ENCODE assay signal across 32 mouse cellular contexts in genomic region chr9:51020351-51020750, GRCm38 (mm10). TPM values are rescaled to one million over a fixed set of nuclear protein-coding genes. Genes with fewer than 3 reads are reported as not detected.
DNase-seq lines count a peak whose midpoint lies in the region; ATAC-seq lines count a peak whose summit lies in the region.
"Had no signal": no experiment of that assay in that cellular context is flagged by ENCODE, and none has a peak within 500 bp of the region (broad histone marks: within the 10 kb centered on the region; RNA-seq: fewer than 3 reads in every experiment).

No protein-coding gene starts in this region.

- no peaks in the 10 kb centered on the region for H3K36me3 ChIP-seq in liver, embryonic 12.5 days
- no peaks in the 10 kb centered on the region for H3K36me3 ChIP-seq in forebrain, embryonic 14.5 days (ENCODE audit: control insufficient read depth, insufficient read depth, low read length)
- H3K36me3 ChIP-seq in hindbrain, embryonic 13.5 days, result no peaks in the 10 kb centered on the region
- H3K36me3 ChIP-seq: embryonic facial prominence, embryonic 13.5 days; forebrain, embryonic 15.5 days; heart, embryonic 12.5 days; liver, embryonic 13.5 days; lung, embryonic 15.5 days; midbrain, embryonic 13.5 days had no signal

- no peak overlapping the region for H3K4me2 ChIP-seq in liver, embryonic 12.5 days
- no peak overlapping the region for H3K4me2 ChIP-seq in forebrain, embryonic 14.5 days (ENCODE audit: low read length)
- no peak overlapping the region for H3K4me2 ChIP-seq in hindbrain, embryonic 13.5 days
- H3K4me2 ChIP-seq: embryonic facial prominence, embryonic 13.5 days; forebrain, embryonic 15.5 days; heart, embryonic 12.5 days; liver, embryonic 13.5 days; lung, embryonic 15.5 days; midbrain, embryonic 13.5 days had no signal

- H3K9me3 ChIP-seq in liver, embryonic 12.5 days (replicated peaks), result no peaks in the 10 kb centered on the region
- no peaks in the 10 kb centered on the region for H3K9me3 ChIP-seq in forebrain, embryonic 14.5 days (replicated peaks; ENCODE audit: control insufficient read depth, low read length)
- no peaks in the 10 kb centered on the region for H3K9me3 ChIP-seq in hindbrain, embryonic 13.5 days
- H3K9me3 ChIP-seq: embryonic facial prominence, embryonic 13.5 days; forebrain, embryonic 15.5 days; heart, embryonic 12.5 days; liver, embryonic 13.5 days; lung, embryonic 15.5 days; midbrain, embryonic 13.5 days had no signal

- H3K27me3 ChIP-seq in liver, embryonic 12.5 days (replicated peaks), result 0 out of 2 replicates have a peak, but pooled peaks cover 11% of the 10 kb centered on the region
- no peaks in the 10 kb centered on the region for H3K27me3 ChIP-seq in forebrain, embryonic 14.5 days (replicated peaks; ENCODE audit: control insufficient read depth, insufficient read depth, low read length)
- H3K27me3 ChIP-seq in hindbrain, embryonic 13.5 days, result no peaks in the 10 kb centered on the region
- H3K27me3 ChIP-seq: embryonic facial prominence, embryonic 13.5 days; forebrain, embryonic 15.5 days; heart, embryonic 12.5 days; lung, embryonic 15.5 days; midbrain, embryonic 13.5 days had no signal

- H3K4me1 ChIP-seq in liver, embryonic 12.5 days, result 0 out of 2 replicates have a peak, but pooled peaks cover 8% of the 10 kb centered on the region
- no peaks in the 10 kb centered on the region for H3K4me1 ChIP-seq in forebrain, embryonic 14.5 days (ENCODE audit: control insufficient read depth, insufficient read depth, low read length)
- H3K4me1 ChIP-seq in hindbrain, embryonic 13.5 days (replicated peaks), result no peaks in the 10 kb centered on the region
- H3K4me1 ChIP-seq: embryonic facial prominence, embryonic 13.5 days; forebrain, embryonic 15.5 days; liver, embryonic 13.5 days; lung, embryonic 15.5 days; midbrain, embryonic 13.5 days had no signal

- peak; percentile 7 for DNase-seq in liver
- DNase-seq in T-cell, adult 2 months (ENCODE audit: low spot score), result peak; percentile 25
- peak; percentile 2 to 15 for DNase-seq in thymus, postnatal 36 days
- no peak for DNase-seq in urinary bladder, postnatal 4 days (ENCODE audit: low spot score in 2 of 2)
- no peak for DNase-seq in forebrain, embryonic 14.5 days (ENCODE audit: low spot score)
- DNase-seq: cerebellum, adult 8-10 months; kidney, adult 11 months; liver, embryonic 13.5 days; lung, postnatal 4 days; right cerebral cortex, postnatal 14 days had no signal

- H3K4me3 ChIP-seq in liver, embryonic 12.5 days, result no peak overlapping the region
- H3K4me3 ChIP-seq in forebrain, embryonic 14.5 days (ENCODE audit: low read depth, low read length), result no peak overlapping the region
- H3K4me3 ChIP-seq in hindbrain, embryonic 13.5 days, result no peak overlapping the region
- H3K4me3 ChIP-seq: embryonic facial prominence, embryonic 13.5 days; forebrain, embryonic 15.5 days; heart, embryonic 12.5 days; liver, embryonic 13.5 days; lung, embryonic 15.5 days; midbrain, embryonic 13.5 days had no signal

- H3K27ac ChIP-seq in liver, embryonic 12.5 days, result no peak overlapping the region
- no peak overlapping the region for H3K27ac ChIP-seq in forebrain, embryonic 14.5 days (ENCODE audit: low read depth, low read length)
- no peak overlapping the region for H3K27ac ChIP-seq in hindbrain, embryonic 13.5 days
- H3K27ac ChIP-seq: embryonic facial prominence, embryonic 13.5 days; forebrain, embryonic 15.5 days; liver, embryonic 13.5 days; lung, embryonic 15.5 days; midbrain, embryonic 13.5 days had no signal

- H3K9ac ChIP-seq in liver, embryonic 12.5 days, result no peak overlapping the region
- no peak overlapping the region for H3K9ac ChIP-seq in forebrain, embryonic 14.5 days (ENCODE audit: low read length)
- H3K9ac ChIP-seq in hindbrain, embryonic 13.5 days, result no peak overlapping the region
- H3K9ac ChIP-seq: embryonic facial prominence, embryonic 13.5 days; forebrain, embryonic 15.5 days; heart, embryonic 12.5 days; liver, embryonic 13.5 days; lung, embryonic 15.5 days; midbrain, embryonic 13.5 days had no signal

- WGBS in liver, embryonic 12.5 days (ENCODE audit: insufficient replicate concordance), result 15% methylated on average over 3 of the region's 3 CpGs
- 82% methylated on average over 3 of the region's 3 CpGs for WGBS in forebrain, embryonic 14.5 days
- 85% methylated on average over 3 of the region's 3 CpGs for WGBS in hindbrain, embryonic 13.5 days

- ATAC-seq in liver, embryonic 12.5 days, result no peak
- peak; percentile 67 for ATAC-seq in megakaryocyte, adult 5-6 weeks (ENCODE audit: poor library complexity, severe bottlenecking)
- no peak for ATAC-seq in forebrain, embryonic 14.5 days
- ATAC-seq in hindbrain, embryonic 13.5 days (ENCODE audit: low FRiP score), result no peak
- ATAC-seq: forebrain, embryonic 15.5 days; hindbrain, embryonic 16.5 days; midbrain, embryonic 13.5 days; Patski had no signal

RNA-seq across cellular contexts. Expression of gene Sik2, which starts 11.5 kb away (rescaled TPM):
- 12.3 and 14.5 TPM in 2 replicates for polyA plus RNA-seq in liver, embryonic 12.5 days (2016; fragmentation: Nextera tagmentation; extraction: Ambion mirVana)
- 26.8 and 30.9 TPM in 2 replicates for total RNA-seq in megakaryocyte, adult 5-6 weeks (2015)
- total RNA-seq in megakaryocyte, adult 5-6 weeks (2017), result 15.6 and 20.2 TPM in 2 replicates
- polyA plus RNA-seq in forebrain, embryonic 14.5 days (2014; fragmentation: Nextera tagmentation; extraction: Ambion mirVana), result 12.6 and 14.3 TPM in 2 replicates
- polyA plus RNA-seq in hindbrain, embryonic 13.5 days (2015; fragmentation: Nextera tagmentation; extraction: Ambion mirVana), result 14.3 and 14.9 TPM in 2 replicates

RNA-seq across cellular contexts. Expression of gene Btg4, which starts 40.4 kb away (rescaled TPM):
- not detected in 2 replicates for polyA plus RNA-seq in liver, embryonic 12.5 days (2016; fragmentation: Nextera tagmentation; extraction: Ambion mirVana)
- total RNA-seq in megakaryocyte, adult 5-6 weeks (2015), result not detected in 2 replicates
- not detected in 2 replicates for total RNA-seq in megakaryocyte, adult 5-6 weeks (2017)
- polyA plus RNA-seq in forebrain, embryonic 14.5 days (2014; fragmentation: Nextera tagmentation; extraction: Ambion mirVana), result not detected in 2 replicates
- not detected in 2 replicates for polyA plus RNA-seq in hindbrain, embryonic 13.5 days (2015; fragmentation: Nextera tagmentation; extraction: Ambion mirVana)
- total RNA-seq: adrenal gland, postnatal 4 days; gastrocnemius, adult 18-20 months; heart, postnatal 25 days; layer of hippocampus, postnatal 10 days had no signal
- polyA plus RNA-seq: cortical plate, adult 2 months; embryonic facial prominence, embryonic 13.5 days; forebrain, embryonic 15.5 days; gonadal fat pad, adult 2 months; heart, embryonic 12.5 days; hindbrain, embryonic 16.5 days; kidney, embryonic 16.5 days; large intestine, adult 2 months; limb, embryonic 11.5 days; liver, embryonic 13.5 days; lung, embryonic 15.5 days; midbrain, embryonic 13.5 days; neural tube, embryonic 14.5 days; Patski; spleen, adult 2 months; stomach, embryonic 14.5 days had no signal

RNA-seq across cellular contexts. Expression of gene Layn, which starts 56.5 kb away (rescaled TPM):
- 2.2 and 2.6 TPM in 2 replicates for polyA plus RNA-seq in liver, embryonic 12.5 days (2016; fragmentation: Nextera tagmentation; extraction: Ambion mirVana)
- 5.9 and 8.1 TPM in 2 replicates for total RNA-seq in megakaryocyte, adult 5-6 weeks (2015)
- 16.3 and 20.6 TPM in 2 replicates for total RNA-seq in megakaryocyte, adult 5-6 weeks (2017)
- polyA plus RNA-seq in forebrain, embryonic 14.5 days (2014; fragmentation: Nextera tagmentation; extraction: Ambion mirVana), result 1.7 and 2.1 TPM in 2 replicates
- 2.0 and 2.1 TPM in 2 replicates for polyA plus RNA-seq in hindbrain, embryonic 13.5 days (2015; fragmentation: Nextera tagmentation; extraction: Ambion mirVana)
- polyA plus RNA-seq: Patski had no signal

Comparison
In these comparisons a context has a peak if more than half of its experiments do, and no peak if none do; other contexts are left out.
1. DNase-seq: peak in liver (single experiment), T-cell, adult 2 months (single experiment) and thymus, postnatal 36 days (2 of 2); none in urinary bladder, postnatal 4 days (0 of 2) and forebrain, embryonic 14.5 days (single experiment).